Mouse (Mus musculus) lung, adult 2 months (tissue): Measurements from ENCODE around the gene Rwdd4a.

Experiments used
- CTCF ChIP-seq: fragments of 200-500 bp; IDR thresholded peaks from 2 replicates; pipeline ENCODE4 v1.5.1; 2011; ENCODE audit warnings: mild to moderate bottlenecking, low read length, control low read depth; ENCODE audit not compliant: insufficient read depth
- POLR2A ChIP-seq: fragments of 200-500 bp; IDR thresholded peaks from 2 replicates; pipeline ENCODE4 v1.6.1; 2011; ENCODE audit warnings: low read depth, mild to moderate bottlenecking, control low read depth, low read length, borderline replicate concordance; ENCODE audit errors: extremely low read depth

DNA sequence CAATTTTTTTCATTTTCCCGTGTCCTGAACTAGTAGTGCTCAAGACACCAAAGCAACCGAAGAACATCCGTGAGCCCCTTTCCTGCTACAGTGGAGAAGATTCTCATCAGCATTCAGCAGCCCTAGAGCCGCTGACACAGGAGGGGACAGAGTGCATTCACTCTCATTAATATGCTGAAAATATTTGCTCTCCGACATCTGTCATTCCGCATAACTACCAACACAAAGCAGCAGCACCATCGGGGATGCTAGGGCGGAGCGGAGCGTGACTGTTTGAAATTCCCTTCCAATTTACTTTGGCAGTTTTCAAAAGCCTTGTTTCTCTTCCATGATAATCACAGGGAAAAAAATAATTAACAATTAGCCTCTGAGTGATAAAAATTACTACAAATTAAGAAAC lies 56.9 kb downstream of the Rwdd4a start:
- TF ChIP-seq POLR2A = no peak
- TF ChIP-seq CTCF = no peak
